Mouse (Mus musculus) spleen, postnatal 4 days (tissue): ENCODE data around the gene Ctsd.

Experiments
- DNase-seq, 2 experiments: peaks; one replicate each; pipeline ENCODE4 v3.0.0; 2022; ENCODE audit warnings: low spot score in 2 of 2

The Ctsd gene

GRCm38 (mm10) chr7:142374413-142375015, 13.3 kb downstream of the Ctsd start:
- DNase-seq, result no peak

GRCm38 (mm10) chr7:142373641-142374412, 14.0 kb downstream of the Ctsd start, which contains the start of gene Ifitm10:
Gene Ifitm10, minus strand, starts transcription at chr7:142373753.
- no peak for DNase-seq

- no peak for DNase-seq
These were observed 14.8 kb downstream of the Ctsd start for GRCm38 (mm10) chr7:142373039-142373438.

- DNase-seq, result peak in 1 of 2 experiments; percentile 66
These were observed 15.8 kb downstream of the Ctsd start for GRCm38 (mm10) chr7:142371768-142372661.

GRCm38 (mm10) chr7:142371398-142371767, 16.5 kb downstream of the Ctsd start:
- DNase-seq, result no peak

DNA sequence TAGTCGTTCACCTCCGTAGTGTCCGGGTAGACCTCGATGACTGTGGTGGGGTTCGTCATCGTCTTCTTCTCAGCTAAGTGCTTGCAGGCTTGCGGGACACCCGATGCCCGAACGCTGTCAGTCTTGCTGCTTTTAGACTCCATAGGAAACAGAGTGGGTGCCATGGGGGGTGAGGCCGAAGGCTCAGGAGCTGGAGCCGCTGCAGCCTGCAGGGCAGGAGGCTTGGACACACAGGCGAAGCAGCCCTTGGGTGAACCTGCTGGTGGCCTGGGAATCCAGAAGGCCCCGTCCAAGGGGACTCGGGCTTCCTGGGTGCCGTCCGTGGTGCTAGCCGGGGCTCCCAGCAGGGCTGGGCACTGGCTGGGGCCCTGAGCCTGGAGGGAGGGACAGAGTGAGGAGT, 16.9 kb downstream of the Ctsd start:
- DNase-seq, result no peak

GRCm38 (mm10) chr7:142369820-142370219, 18.0 kb downstream of the Ctsd start:
- no peak for DNase-seq

DNA sequence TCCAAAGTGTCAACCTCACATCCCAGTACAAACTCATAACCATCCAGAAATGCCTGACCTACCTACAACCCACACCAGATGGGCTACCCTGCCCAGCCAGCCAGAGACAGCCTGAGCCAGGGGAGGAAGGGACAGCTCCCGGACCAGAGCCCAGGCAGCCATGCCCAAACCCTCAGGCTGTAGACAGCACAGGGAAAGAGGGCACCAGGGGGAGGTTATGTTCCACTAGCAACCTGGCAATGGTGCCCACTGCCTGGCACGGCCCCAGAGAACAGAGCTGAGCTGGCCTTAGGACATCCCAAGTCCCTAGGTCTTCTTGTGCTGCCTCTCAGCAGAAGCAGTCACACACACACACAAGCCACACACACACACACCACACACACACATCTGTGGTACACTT, 19.0 kb downstream of the Ctsd start:
- peak in 1 of 2 experiments; percentile 62 for DNase-seq

DNA sequence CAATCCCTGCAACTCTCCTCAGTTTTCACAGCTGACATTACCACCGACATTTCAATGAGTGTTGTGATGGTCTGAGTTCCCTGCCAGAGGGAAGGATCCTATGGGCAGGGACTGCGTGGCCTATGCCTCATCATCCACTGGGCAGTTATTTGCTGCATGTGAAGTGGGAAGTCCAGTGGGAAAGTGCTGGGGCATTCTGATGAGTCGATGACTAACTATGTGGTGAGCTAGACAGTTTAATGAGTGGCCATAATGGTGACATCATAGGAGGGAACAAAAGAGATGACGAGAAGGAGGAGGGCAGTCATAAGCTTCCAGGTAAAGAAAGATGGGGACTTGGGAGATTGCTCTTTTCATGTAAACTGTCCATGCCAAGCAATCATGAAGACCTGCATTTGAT, 24.7 kb downstream of the Ctsd start:
- no peak for DNase-seq

DNA sequence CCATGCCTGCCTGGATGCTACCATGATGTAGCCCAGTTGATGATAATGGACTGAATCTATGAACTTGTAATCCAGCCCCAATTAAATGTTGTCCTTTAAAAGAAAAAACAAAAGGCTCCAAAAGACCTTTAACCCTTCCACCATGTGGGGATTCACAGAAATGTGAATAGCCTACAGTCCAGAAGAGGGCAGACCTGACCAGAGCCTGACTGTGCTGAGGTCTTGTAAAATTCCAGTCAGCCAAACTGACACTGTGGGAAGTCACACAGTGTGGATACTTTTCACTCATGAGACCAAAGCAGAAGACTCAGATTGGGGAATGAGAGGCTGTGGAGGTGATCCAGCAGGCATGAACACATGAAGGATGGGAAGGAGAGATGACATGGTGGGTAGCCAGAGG, 27.1 kb downstream of the Ctsd start:
- no peak for DNase-seq

DNA sequence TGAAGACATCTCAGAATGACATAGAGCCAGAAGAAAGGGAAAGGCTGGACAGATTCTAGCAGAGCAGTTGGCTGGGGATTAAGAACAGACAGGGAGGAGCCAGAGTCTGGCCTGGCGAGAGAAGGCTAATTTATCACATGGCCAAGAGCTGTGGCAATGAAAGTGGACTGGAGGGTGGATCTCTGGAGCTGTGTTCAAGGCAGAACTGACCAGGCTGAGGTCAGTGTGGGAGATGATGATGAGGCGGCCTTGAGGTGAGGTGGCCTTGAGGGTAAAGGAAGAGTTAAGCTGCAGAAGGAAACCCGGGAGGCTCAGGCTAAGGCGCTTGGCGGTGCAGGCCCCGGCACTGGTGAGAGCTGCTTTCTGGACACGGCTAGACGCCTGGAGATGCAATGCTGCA, 28.7 kb downstream of the Ctsd start:
- no peak for DNase-seq

GRCm38 (mm10) chr7:142357566-142357965, 30.3 kb downstream of the Ctsd start:
- no peak for DNase-seq

DNA sequence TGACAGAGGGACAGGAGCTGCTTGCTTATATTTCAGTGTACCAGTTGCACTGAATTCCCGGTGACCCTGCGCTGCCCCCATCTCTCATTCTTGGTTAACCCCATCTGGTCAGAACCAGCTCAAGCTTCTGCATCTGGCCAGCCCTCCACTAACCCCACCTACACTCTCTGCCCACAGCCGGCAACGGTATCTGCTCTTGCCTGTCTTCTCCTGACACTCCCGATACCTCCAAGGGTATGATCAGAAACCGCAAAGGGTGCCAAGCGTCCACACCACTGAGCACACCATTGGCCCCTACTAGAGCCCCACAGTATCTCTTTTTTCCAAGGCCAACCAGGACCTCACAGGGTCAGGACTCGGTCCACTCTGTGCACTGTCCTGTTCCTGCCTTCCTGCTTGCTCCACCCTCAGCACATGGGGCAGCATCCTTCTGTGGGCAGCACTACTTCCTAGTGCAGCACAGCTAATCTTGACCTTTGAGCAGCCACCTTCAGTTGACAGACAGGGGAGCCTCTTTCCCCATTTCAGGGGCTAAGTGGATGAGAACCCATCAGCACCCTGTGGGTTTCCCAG, 33.1 kb downstream of the Ctsd start:
- DNase-seq, result peak in 1 of 2 experiments; percentile 51

DNA sequence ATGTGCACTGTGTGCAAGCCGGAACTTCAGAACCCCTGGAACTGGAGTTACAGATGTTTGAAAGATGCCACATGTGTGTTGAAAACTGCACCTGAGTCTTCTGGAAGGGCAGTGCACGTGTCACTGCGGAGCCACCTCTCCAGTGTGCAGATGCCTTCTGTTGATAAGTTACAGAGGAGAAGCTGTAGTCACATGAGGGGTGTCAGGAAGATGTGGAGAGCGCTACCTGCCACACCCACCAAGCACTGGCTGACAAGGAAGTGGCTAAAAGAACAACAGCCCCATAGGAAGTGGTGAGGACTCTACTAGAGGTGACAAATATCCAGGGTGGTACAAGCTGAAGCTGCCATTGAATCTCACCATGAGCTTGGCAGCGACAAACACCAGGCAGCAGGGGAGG, 34.0 kb downstream of the Ctsd start:
- DNase-seq, result no peak

GRCm38 (mm10) chr7:142351569-142351968, 36.3 kb downstream of the Ctsd start:
- no peak for DNase-seq

DNA sequence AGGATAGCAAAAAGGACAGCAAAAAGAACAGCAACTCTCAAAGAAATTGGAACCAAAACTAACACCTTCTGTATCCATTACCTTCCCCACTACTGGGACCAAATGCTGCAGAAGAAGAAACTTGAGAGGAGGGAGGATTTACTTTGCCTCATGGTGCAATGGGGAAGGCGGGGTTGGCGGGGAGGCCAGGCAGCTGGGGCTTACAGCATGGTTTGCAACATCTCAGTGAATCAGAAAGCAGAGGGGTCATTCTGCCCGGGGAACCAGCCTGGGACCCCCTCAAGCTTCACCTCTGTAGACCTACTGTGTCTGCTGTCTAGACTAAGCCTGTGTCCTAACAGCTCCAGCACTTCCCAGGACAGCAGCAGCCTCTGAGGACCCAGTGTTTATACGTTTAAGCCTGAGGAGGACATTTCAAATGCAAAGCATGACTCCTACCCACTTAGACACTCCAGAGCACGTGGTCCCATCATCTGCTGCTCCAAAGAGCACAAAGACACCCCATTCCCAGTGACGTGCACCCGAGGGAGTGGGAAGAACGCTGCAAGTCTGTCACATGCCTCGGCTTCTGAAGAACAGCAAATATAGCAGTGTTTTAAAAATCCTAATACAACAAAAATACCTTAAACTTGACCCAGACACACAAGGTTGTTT, 38.4 kb downstream of the Ctsd start:
- DNase-seq, result no peak

DNA sequence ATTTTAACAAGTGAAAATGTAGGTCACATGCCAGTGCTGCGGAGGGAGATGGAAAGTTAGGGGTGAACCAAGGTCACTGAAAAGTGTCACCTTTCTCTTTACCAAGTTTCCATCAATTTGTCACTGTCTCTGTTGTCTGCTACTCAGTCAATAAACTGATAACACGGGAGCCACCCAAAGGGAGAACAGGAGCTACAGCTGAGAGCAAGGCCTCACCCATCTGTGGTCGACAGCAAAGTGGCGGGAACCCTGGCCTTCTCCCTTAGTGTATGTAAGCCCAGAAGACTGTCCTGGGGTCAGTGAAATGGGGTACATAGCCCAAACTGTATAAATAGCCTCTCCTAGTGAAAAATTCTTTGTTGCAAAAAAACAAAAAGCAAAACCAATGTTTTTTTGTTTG, 40.3 kb downstream of the Ctsd start:
- DNase-seq, result no peak

DNA sequence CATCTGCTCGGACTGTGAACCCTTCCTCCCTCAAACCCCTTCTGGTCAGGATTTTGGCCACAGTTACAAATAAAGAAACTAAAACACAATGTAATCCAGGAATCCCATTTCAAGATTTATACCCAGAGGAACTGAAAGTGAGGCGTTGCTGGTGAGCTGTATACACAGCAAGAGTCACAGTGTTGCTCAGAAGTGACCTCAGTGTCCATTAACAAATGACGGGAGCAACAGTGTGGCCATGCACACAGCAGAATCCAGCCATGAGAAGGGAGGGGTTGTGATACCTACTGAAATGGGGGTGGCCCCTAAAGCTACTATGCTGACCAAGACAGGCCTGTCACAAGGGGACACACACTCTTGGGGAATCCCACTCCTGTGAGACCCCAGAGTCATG, 45.6 kb downstream of the Ctsd start:
- DNase-seq, result no peak

DNA sequence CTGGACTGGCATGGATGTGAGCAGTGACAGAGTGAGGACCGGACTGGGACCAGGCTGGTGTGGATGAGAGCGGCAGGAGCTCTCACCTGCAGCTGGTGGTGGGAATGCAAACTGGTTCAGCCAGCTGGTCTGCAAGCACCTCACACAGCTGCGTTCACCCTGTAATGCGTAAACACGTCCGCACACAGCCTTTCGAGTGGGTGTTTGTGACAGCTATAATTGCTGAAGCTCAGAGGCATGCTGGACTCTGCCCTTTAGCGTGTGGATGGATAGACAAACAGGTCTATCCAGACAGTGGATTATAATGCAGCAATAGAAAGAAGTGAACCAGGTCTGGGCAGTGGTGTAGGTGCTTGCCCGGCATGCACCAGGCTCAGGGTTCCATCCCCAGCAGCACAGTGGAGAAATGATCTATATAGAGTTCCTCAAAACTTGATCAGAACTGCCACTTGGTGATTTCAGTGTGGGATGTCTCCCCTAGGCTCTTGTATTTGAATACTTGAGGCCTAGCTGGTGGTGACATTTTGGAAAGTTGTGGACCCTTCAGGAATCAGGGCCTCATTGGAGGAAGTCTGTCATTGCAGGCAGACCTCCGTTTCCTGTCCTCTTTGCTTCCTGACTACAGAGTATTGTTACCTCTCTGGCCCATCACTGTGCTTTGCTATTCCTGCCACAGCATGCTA, 46.1 kb downstream of the Ctsd start:
- no peak for DNase-seq

DNA sequence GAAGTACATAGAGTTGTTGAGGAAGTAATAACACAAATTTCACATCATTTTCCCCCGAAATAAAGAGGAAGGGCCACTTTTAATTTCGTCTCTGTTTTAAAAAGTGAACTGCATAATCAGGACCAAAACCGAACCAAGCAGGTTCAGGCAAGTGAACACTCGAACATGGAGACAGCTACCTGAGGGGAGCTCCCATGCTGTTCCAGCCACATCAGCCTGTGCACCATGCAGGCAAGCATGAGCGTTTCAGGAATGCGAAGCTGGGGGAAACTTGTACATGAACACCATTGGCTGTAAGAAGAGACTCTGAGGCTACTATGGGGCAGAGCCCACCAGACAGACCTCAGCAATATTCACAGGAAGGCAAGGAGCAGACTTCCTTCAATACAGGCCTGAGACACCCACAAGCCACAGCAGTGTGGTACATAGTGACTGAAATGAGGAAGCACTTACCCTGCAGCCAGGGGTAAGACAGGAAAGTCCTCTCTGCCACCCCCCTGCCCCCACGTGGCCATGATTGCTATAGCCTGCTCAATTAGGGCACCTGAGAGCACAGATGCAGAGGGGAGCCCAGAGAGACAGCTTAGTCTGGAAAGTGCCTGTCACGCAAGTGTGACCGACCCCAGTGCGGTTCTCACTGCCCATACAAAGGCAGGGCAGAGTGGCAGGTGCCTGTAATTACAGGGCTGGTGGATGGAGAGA, 47.4 kb downstream of the Ctsd start:
- peak; percentile 63 to 76 for DNase-seq
